Mouse (Mus musculus): Measurements from ENCODE around the gene Olfr1440. TPM values are rescaled to one million over a fixed set of nuclear protein-coding genes. Genes with fewer than 3 reads are reported as not detected.

Olfr1440 gene
- not detected in 2 replicates for polyA plus RNA-seq (2012; rRNA removed)

GRCm38 (mm10) chr19:12386979-12387378 lies at the start of gene Olfr1440:
Gene Olfr1440 (plus strand): TSS chr19:12387279.
- 80% methylated on average over 2 of the region's 2 CpGs for WGBS

DNA sequence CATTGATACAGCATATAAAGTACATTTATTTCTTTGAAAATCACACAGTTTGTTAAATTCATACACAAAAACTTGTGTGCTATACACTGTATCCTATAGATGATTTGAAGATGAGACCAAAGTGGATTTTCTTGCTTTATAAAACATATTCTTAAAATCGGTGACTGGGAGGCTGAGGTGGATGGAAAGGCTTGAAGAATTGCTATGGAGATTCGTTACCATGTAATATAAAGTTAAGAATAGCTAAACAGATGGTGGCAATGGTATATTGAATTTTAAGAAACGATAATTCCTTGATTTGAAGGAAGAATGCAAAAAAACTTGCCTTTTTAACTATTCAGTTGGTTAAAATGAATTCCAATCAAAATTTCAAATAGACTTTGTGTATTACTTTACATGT lies 14.1 kb upstream of the Olfr1440 start:
- no peak for DNase-seq (ENCODE audit: low read depth, low spot score)
- WGBS: 67% methylated on average over 3 of the region's 3 CpGs

More at GRCm38 (mm10) chr19:12386979-12387378, at the start of gene Olfr1440:
- no peak for DNase-seq (ENCODE audit: low read depth, low spot score)

DNA sequence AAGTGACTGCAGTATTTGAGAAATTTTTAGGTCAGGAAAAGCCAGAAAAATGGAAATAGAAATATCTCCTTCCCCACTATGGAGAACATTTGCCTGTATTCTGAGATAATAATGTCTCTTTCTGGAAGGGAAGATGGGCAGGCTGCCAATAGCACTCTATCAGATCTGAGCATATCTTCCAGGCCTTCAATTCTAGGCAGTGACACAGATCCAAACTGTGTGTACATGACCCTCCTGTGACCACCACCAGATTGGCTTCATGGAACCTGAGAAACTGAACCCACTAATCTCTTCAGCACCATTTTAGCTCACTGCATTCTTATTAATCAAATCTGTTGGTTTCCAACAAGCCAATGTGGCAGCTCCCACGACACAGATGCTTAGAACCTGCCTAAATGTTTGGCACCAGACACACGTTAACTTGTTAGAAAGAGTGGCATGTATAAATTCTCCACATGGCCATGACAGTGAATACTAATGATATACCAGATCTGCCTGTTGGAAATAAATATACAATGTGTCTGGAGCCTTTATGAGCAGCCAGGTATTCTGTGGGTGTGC lies 12.5 kb upstream of the Olfr1440 start:
- no peak for DNase-seq (ENCODE audit: low read depth, low spot score)

GRCm38 (mm10) chr19:12413737-12414136 lies 26.7 kb downstream of the Olfr1440 start:
- DNase-seq (ENCODE audit: low read depth, low spot score): no peak

More for the DNA sequence above, 12.5 kb upstream of the Olfr1440 start:
- WGBS: 58% methylated on average over 2 of the region's 2 CpGs

- DNase-seq (ENCODE audit: low read depth, low spot score): no peak
Observed at GRCm38 (mm10) chr19:12417361-12417760, 30.3 kb downstream of the Olfr1440 start, which contains the start of gene Olfr1441. Gene Olfr1441 (plus strand): TSS chr19:12417433.

DNA sequence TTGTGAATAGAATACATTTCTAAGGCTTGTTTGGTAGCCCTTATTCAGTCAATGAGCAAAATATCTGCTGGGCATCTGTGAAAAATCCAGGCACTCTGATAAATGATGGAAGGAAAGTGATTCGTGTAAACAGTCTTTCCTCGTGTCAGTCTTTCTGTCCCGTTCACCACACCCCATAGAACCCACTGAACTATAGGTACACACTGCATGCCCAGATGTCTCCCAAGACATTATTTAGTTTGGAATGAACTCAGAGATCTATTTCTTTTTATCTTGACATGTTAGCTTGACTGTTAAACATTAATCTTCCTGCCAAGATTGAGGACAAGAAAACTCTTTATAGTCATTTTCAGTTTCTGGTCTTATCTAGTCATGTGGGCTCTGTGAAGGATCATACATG lies 31.2 kb downstream of the Olfr1440 start:
- no peak for DNase-seq (ENCODE audit: low read depth, low spot score)
- 18% methylated on average over 3 of the region's 3 CpGs for WGBS

DNA sequence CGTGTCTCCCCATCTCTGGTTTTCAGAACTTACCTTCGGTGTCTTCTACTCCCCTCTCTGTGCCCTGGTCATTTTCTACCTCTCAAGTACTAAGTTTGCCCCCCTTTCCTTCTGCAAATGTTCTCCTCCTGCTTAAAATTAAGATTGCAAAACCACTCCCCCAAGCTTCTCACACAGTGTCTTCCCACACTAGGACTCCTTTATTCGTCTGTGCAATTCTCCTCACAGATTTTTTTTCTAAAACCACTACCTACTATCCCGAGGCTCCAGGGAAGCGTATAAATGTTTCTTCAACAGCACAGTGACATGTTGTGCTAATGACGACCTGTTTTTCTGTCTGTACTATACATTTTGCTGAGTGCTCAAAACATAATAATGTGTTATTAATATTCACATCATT lies 33.5 kb downstream of the Olfr1440 start:
- WGBS: 77% methylated on average over 6 of the region's 6 CpGs
- DNase-seq (ENCODE audit: low read depth, low spot score): no peak

- no peak for DNase-seq (ENCODE audit: low read depth, low spot score)
- WGBS: 90% methylated on average over 1 of the region's 1 CpGs
Observed at GRCm38 (mm10) chr19:12421680-12422079, 34.6 kb downstream of the Olfr1440 start.

- no peak for DNase-seq (ENCODE audit: low read depth, low spot score)
- 75% methylated on average over 5 of the region's 5 CpGs for WGBS
Observed at GRCm38 (mm10) chr19:12427101-12427500, 40.0 kb downstream of the Olfr1440 start.

- WGBS: 94% methylated on average over 6 of the region's 6 CpGs
- DNase-seq (ENCODE audit: low read depth, low spot score): no peak
Observed at GRCm38 (mm10) chr19:12427605-12428004, 40.5 kb downstream of the Olfr1440 start, which contains the start of gene Pfpl. Gene Pfpl (plus strand): TSS chr19:12427905.

DNA sequence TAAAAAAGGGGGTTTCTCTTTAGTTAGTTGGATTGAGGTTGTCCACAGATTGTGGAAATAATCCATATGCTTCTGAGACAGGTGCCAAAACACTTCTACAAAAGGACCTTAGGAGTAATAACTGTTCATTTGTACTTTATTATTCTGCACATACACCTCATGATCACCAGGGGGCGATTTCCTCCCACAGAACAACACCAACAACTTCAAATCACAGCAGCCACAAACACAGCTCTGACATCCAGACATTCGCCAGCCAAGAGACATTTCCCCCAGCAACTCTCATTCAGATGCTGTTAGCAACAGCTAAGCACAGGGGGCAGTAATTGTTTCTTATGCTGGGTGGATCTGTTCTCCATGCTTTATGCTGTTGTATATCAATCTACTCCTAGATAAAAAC lies 46.0 kb downstream of the Olfr1440 start:
- WGBS: 3% methylated on average over 2 of the region's 2 CpGs
- DNase-seq (ENCODE audit: low read depth, low spot score): no peak

DNA sequence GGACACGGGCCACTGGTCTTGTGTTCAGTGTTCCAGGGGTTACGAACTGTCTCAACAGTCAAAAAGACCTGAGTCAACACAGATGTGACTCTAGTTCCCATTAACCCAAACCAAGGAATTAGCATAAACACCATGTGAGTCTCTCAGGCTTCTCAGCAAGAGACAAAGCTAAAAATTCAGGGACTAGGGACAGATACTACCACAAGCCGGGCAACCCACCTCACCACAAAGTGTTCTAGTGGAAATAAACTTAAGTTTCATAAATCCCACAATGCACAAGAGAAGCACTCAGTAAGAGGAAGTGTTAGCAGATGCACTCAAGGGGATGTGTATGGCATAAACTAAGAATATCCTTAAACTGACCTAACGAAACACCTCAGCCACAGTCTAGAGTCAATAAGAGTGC lies 47.9 kb downstream of the Olfr1440 start:
- DNase-seq (ENCODE audit: low read depth, low spot score): no peak
- 79% methylated on average over 4 of the region's 4 CpGs for WGBS

DNA sequence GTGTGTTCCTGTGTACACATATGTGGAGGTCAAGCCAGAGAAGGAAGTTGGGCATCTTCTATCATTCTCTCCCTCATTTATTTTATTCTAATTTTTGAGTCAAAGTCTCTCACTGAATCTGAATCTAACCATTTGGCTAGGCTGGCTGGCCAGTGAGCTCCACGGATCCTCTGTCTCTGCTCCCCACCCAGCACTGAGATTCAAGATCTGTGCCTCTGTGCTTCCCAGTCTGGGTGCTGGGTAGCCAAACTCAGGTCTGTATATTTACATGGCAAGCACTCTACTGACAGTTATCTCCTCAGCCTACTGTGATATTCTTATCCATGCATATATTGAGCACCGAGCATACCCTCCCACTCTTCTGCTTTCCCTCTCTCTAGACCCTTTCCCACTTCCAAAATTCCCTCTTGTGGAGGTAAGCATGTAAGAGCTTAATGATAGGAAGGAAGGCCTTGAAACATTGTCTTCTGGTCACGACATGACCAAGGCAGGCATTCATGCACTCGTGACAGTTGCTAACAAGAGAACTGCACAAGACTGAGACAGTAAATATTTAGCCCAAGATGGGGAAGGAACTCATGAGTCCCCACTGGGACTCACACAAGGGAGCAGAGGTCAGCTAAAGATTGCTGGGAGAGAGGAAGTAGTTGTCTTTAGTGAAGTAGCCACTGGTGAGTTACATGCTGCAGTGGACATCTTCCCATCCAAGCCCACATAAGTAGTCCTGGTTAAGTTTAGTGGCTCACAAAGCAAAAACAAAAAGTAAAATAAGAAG lies 48.9 kb downstream of the Olfr1440 start:
- WGBS: 63% methylated on average over 4 of the region's 4 CpGs
- no peak for DNase-seq (ENCODE audit: low read depth, low spot score)

DNA sequence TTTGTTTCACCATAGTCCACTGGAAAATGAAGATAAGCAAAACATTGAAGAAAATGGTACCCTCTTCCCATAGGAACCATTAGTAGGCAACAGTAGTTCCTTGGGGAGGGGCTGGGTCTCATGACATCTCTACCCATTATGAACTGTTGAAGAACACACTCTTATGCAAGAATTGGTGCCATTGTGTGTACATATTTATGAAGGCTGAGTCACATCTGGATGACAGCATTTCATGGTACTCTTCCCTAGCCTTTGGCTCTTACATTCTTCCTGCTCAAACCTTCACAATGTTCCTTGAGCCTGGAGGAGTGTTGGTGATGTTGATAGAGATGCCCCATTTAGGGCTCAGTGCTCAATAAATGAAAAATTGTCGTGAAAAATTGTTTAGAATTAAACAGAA lies 52.5 kb downstream of the Olfr1440 start:
- WGBS: 45% methylated on average over 1 of the region's 1 CpGs
- no peak for DNase-seq (ENCODE audit: low read depth, low spot score)

GRCm38 (mm10) chr19:12440103-12440725 lies 53.1 kb downstream of the Olfr1440 start:
- WGBS: 50% methylated on average over 5 of the region's 5 CpGs
- DNase-seq (ENCODE audit: low read depth, low spot score): no peak

- no peak for DNase-seq (ENCODE audit: low read depth, low spot score)
- 73% methylated on average over 4 of the region's 4 CpGs for WGBS
Observed at GRCm38 (mm10) chr19:12442560-12442959, 55.5 kb downstream of the Olfr1440 start.

GRCm38 (mm10) chr19:12445014-12445413 lies 57.9 kb downstream of the Olfr1440 start:
- no peak for DNase-seq (ENCODE audit: low read depth, low spot score)
- WGBS: 65% methylated on average over 3 of the region's 3 CpGs

All from large intestine, adult 2 months (tissue).